Mouse (Mus musculus) stomach, postnatal 0 days (tissue): ENCODE measurements at regions not wholly inside any gene's neighbourhood (a gene's known extent, or its start where the extent isn't known, plus 50 kb on each side); places are given as distances from the start of the nearest gene placed in this dataset.

Experiments used
- CTCF ChIP-seq: IDR thresholded peaks from 2 replicates; pipeline ENCODE4 v1.5.1; 2016; ENCODE audit warnings: antibody characterized with exemption, low read depth, mild to moderate bottlenecking, moderate library complexity
- EP300 ChIP-seq: optimal IDR thresholded peaks from 2 replicates; pipeline ENCODE3; 2016; ENCODE audit warnings: antibody characterized with exemption

DNA sequence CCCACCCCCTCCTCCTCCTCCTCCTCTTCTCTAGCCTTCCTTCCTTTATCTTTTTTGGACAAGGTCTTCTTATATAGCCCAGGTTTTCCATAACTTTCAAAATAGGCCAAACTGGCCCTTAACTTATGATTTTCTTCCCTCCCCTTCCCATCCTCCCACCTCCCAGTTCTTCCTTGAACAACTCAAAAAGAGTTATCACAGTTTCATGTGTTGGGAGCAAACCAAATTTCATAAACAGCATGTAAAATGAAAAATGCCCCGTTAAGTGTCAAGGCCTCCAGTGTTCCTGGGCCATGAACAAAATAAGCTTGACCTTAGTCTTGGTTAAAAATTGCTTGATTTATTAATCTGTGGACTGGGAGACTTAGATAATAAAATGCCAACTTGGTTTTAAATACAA, 132.4 kb downstream of the Dusp6 start:
- TF ChIP-seq CTCF (no peak), EP300 (no peak)
